ENCODE assay signal across 2 mouse cellular contexts in the genomic region with DNA sequence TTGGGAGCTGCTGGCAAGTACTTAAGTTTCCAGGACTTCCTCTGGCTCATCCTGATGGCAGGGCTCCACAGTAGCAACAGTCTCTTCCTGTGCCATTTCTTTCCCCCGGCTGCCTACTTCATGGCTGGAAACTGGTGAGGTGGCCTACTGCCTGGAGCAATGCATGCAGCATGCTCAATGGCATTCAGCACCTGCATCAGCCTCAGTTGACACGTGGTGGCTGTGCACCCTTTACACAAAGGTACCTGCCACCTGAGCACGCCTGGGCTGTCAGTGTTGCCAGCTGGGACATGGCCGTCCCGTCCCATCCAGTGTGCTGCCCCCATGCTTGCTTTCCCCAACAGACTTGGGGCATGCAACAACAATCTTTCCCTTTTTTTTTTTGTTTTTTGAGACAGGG.
TF ChIP-seq lines count a peak whose summit lies in the region.

No protein-coding gene starts in this region.

TF ChIP-seq in CH12.LX, 34 proteins besides CTCF, POLR2A, EP300 and RAD21:
- TF ChIP-seq CHD2 (IDR thresholded peaks at IDR 0.05; ENCODE audit: low read length) (0 out of 2 replicates have a peak, but pooled peaks have one; percentile 32), IRF4 (IDR thresholded peaks at IDR 0.05; ENCODE audit: low read depth, low read length) (no peak), JUND (conservative IDR thresholded peaks at IDR 0.05; ENCODE audit: low read depth, low read length) (no peak), TBP (conservative IDR thresholded peaks at IDR 0.05; ENCODE audit: low read depth, low read length) (no peak)

TF ChIP-seq in MEL, 35 proteins besides CTCF, POLR2A, EP300 and RAD21:
- TF ChIP-seq TBP (IDR thresholded peaks at IDR 0.05; ENCODE audit: low read depth, low read length), result no peak
- TF ChIP-seq POLR2AphosphoS5 (IDR thresholded peaks at IDR 0.05; ENCODE audit: borderline replicate concordance, low read depth, low read length), result peak; percentile 98; the same call in 1 of the 2 replicates
